Mouse (Mus musculus): ENCODE data around the gene Pbx1. TPM values are rescaled to one million over a fixed set of nuclear protein-coding genes. Genes with fewer than 3 reads are reported as not detected.

The Pbx1 gene
- polyA plus RNA-seq, 1 experiment from 2014 or later: 22.1 TPM

GRCm38 (mm10) chr1:168319695-168320094, 112.4 kb downstream of the Pbx1 start:
- Histone ChIP-seq H3K9me3 (replicated peaks) (no peaks in the 10 kb centered on the region), H3K27me3 (no peaks in the 10 kb centered on the region), H3K9ac (no peak overlapping the region), H3K27ac (no peak overlapping the region), H3K36me3 (no peaks in the 10 kb centered on the region), H3K4me3 (no peak overlapping the region), H3K4me2 (no peak overlapping the region), H3K4me1 (replicated peaks) (peaks cover 36% of the 10 kb centered on the region)
- 67% methylated on average over 5 of the region's 5 CpGs for WGBS
- ATAC-seq (replicated peaks; ENCODE audit: insufficient number of reproducible peaks, insufficient read depth, low FRiP score, low read depth): no peak

- WGBS: 58% methylated on average over 13 of the region's 13 CpGs
- Histone ChIP-seq H3K9ac (no peak overlapping the region), H3K4me1 (replicated peaks) (peaks cover 29% of the 10 kb centered on the region)
Observed at GRCm38 (mm10) chr1:168318899-168319469, 113.1 kb downstream of the Pbx1 start.

GRCm38 (mm10) chr1:168313772-168314171, 118.3 kb downstream of the Pbx1 start:
- Histone ChIP-seq H3K4me3 (no peak overlapping the region), H3K27me3 (no peaks in the 10 kb centered on the region), H3K4me1 (replicated peaks) (peaks cover 32% of the 10 kb centered on the region), H3K27ac (no peak overlapping the region), H3K9ac (no peak overlapping the region), H3K4me2 (no peak overlapping the region), H3K9me3 (replicated peaks) (no peaks in the 10 kb centered on the region), H3K36me3 (no peaks in the 10 kb centered on the region)
- no peak for ATAC-seq (replicated peaks; ENCODE audit: insufficient number of reproducible peaks, insufficient read depth, low FRiP score, low read depth)

More at GRCm38 (mm10) chr1:168318899-168319469, 113.1 kb downstream of the Pbx1 start:
- no peak overlapping the region for H3K27ac ChIP-seq
- no peak for ATAC-seq (replicated peaks; ENCODE audit: insufficient number of reproducible peaks, insufficient read depth, low FRiP score, low read depth)
- no peak overlapping the region for H3K4me3 ChIP-seq
- H3K27me3 ChIP-seq: no peaks in the 10 kb centered on the region
- no peaks in the 10 kb centered on the region for H3K36me3 ChIP-seq
- no peak overlapping the region for H3K4me2 ChIP-seq
- no peaks in the 10 kb centered on the region for H3K9me3 ChIP-seq (replicated peaks)

GRCm38 (mm10) chr1:168312710-168313447, 119.2 kb downstream of the Pbx1 start:
- Histone ChIP-seq H3K9me3 (replicated peaks) (no peaks in the 10 kb centered on the region), H3K27me3 (no peaks in the 10 kb centered on the region), H3K4me3 (no peak overlapping the region), H3K4me2 (no peak overlapping the region), H3K36me3 (no peaks in the 10 kb centered on the region), H3K9ac (no peak overlapping the region), H3K27ac (no peak overlapping the region), H3K4me1 (replicated peaks) (peaks cover 41% of the 10 kb centered on the region)
- no peak for ATAC-seq (replicated peaks; ENCODE audit: insufficient number of reproducible peaks, insufficient read depth, low FRiP score, low read depth)
- WGBS: 79% methylated on average over 7 of the region's 7 CpGs

- H3K4me3 ChIP-seq: no peak overlapping the region
- peaks cover 42% of the 10 kb centered on the region for H3K4me1 ChIP-seq (replicated peaks)
- H3K9me3 ChIP-seq (replicated peaks): no peaks in the 10 kb centered on the region
- no peaks in the 10 kb centered on the region for H3K36me3 ChIP-seq
- ATAC-seq (replicated peaks; ENCODE audit: insufficient number of reproducible peaks, insufficient read depth, low FRiP score, low read depth): no peak
- no peaks in the 10 kb centered on the region for H3K27me3 ChIP-seq
- H3K9ac ChIP-seq: no peak overlapping the region
- no peak overlapping the region for H3K4me2 ChIP-seq
- no peak overlapping the region for H3K27ac ChIP-seq
- WGBS: 56% methylated on average over 8 of the region's 8 CpGs
Observed at GRCm38 (mm10) chr1:168309101-168309521, 123.0 kb downstream of the Pbx1 start.

GRCm38 (mm10) chr1:168307275-168308182, 124.5 kb downstream of the Pbx1 start:
- WGBS: 63% methylated on average over 14 of the region's 14 CpGs
- Histone ChIP-seq H3K27me3 (no peaks in the 10 kb centered on the region), H3K9ac (no peak overlapping the region), H3K27ac (no peak overlapping the region), H3K4me3 (no peak overlapping the region), H3K36me3 (no peaks in the 10 kb centered on the region), H3K4me1 (replicated peaks) (peaks cover 35% of the 10 kb centered on the region), H3K9me3 (replicated peaks) (no peaks in the 10 kb centered on the region), H3K4me2 (no peak overlapping the region)
- ATAC-seq (replicated peaks; ENCODE audit: insufficient number of reproducible peaks, insufficient read depth, low FRiP score, low read depth): no peak; the same call in 1 of the 2 replicates

- Histone ChIP-seq H3K9me3 (replicated peaks) (no peaks in the 10 kb centered on the region), H3K27me3 (no peaks in the 10 kb centered on the region), H3K4me3 (no peak overlapping the region), H3K4me1 (replicated peaks) (peaks cover 30% of the 10 kb centered on the region), H3K27ac (no peak overlapping the region), H3K4me2 (no peak overlapping the region), H3K36me3 (no peaks in the 10 kb centered on the region), H3K9ac (no peak overlapping the region)
- 83% methylated on average over 6 of the region's 6 CpGs for WGBS
- no peak for ATAC-seq (replicated peaks; ENCODE audit: insufficient number of reproducible peaks, insufficient read depth, low FRiP score, low read depth)
Observed at GRCm38 (mm10) chr1:168300505-168300904, 131.6 kb downstream of the Pbx1 start.

- 46% methylated on average over 12 of the region's 12 CpGs for WGBS
- Histone ChIP-seq H3K4me2 (no peak overlapping the region), H3K9me3 (replicated peaks) (no peaks in the 10 kb centered on the region), H3K27me3 (no peaks in the 10 kb centered on the region), H3K9ac (no peak overlapping the region), H3K27ac (0 out of 2 replicates have a peak overlapping the region, but pooled peaks have one; percentile 9), H3K4me3 (no peak overlapping the region), H3K4me1 (replicated peaks) (peaks cover 30% of the 10 kb centered on the region), H3K36me3 (no peaks in the 10 kb centered on the region)
- ATAC-seq (replicated peaks; ENCODE audit: insufficient number of reproducible peaks, insufficient read depth, low FRiP score, low read depth): no peak
Observed at GRCm38 (mm10) chr1:168299928-168300365, 132.1 kb downstream of the Pbx1 start.

GRCm38 (mm10) chr1:168299181-168299580, 132.9 kb downstream of the Pbx1 start:
- no peaks in the 10 kb centered on the region for H3K9me3 ChIP-seq (replicated peaks)
- H3K27me3 ChIP-seq: no peaks in the 10 kb centered on the region
- WGBS: 64% methylated on average over 8 of the region's 8 CpGs
- H3K27ac ChIP-seq: no peak overlapping the region
- H3K4me3 ChIP-seq: no peak overlapping the region
- H3K36me3 ChIP-seq: no peaks in the 10 kb centered on the region
- no peak for ATAC-seq (replicated peaks; ENCODE audit: insufficient number of reproducible peaks, insufficient read depth, low FRiP score, low read depth)
- H3K4me2 ChIP-seq: no peak overlapping the region
- no peak overlapping the region for H3K9ac ChIP-seq
- H3K4me1 ChIP-seq (replicated peaks): peaks cover 30% of the 10 kb centered on the region

- ATAC-seq (replicated peaks; ENCODE audit: insufficient number of reproducible peaks, insufficient read depth, low FRiP score, low read depth): no peak
- H3K27me3 ChIP-seq: no peaks in the 10 kb centered on the region
- no peak overlapping the region for H3K27ac ChIP-seq
- no peaks in the 10 kb centered on the region for H3K9me3 ChIP-seq (replicated peaks)
- H3K4me3 ChIP-seq: no peak overlapping the region
- H3K4me2 ChIP-seq: no peak overlapping the region
- H3K36me3 ChIP-seq: no peaks in the 10 kb centered on the region
- H3K9ac ChIP-seq: no peak overlapping the region
- H3K4me1 ChIP-seq (replicated peaks): peaks cover 36% of the 10 kb centered on the region
- 76% methylated on average over 2 of the region's 2 CpGs for WGBS
Observed at GRCm38 (mm10) chr1:168296290-168296689, 135.8 kb downstream of the Pbx1 start.

- H3K4me2 ChIP-seq: no peak overlapping the region
- WGBS: 90% methylated on average over 4 of the region's 4 CpGs
Observed at GRCm38 (mm10) chr1:168295782-168296181, 136.3 kb downstream of the Pbx1 start.

More at GRCm38 (mm10) chr1:168295782-168296181, 136.3 kb downstream of the Pbx1 start:
- no peak for ATAC-seq (replicated peaks; ENCODE audit: insufficient number of reproducible peaks, insufficient read depth, low FRiP score, low read depth)
- Histone ChIP-seq H3K4me3 (no peak overlapping the region), H3K27me3 (no peaks in the 10 kb centered on the region), H3K27ac (no peak overlapping the region), H3K9ac (no peak overlapping the region), H3K36me3 (no peaks in the 10 kb centered on the region), H3K9me3 (replicated peaks) (no peaks in the 10 kb centered on the region), H3K4me1 (replicated peaks) (peaks cover 36% of the 10 kb centered on the region)

All from heart, embryonic 15.5 days (tissue).